Mouse (Mus musculus): Measurements from ENCODE around the gene 9530068E07Rik. TPM values are rescaled to one million over a fixed set of nuclear protein-coding genes. Genes with fewer than 3 reads are reported as not detected.

9530068E07Rik gene
- total RNA-seq, 2 experiments from 2014 or later, result 86.4 to 106 TPM

GRCm38 (mm10) chr11:52419246-52419645, 23.0 kb downstream of the 9530068E07Rik start:
- ATAC-seq (replicated peaks; ENCODE audit: poor library complexity, severe bottlenecking), result peak; percentile 40; the same call in 1 of the 2 replicates

GRCm38 (mm10) chr11:52419861-52420260, 23.6 kb downstream of the 9530068E07Rik start:
- ATAC-seq (replicated peaks; ENCODE audit: poor library complexity, severe bottlenecking), result no peak

- ATAC-seq (replicated peaks; ENCODE audit: poor library complexity, severe bottlenecking), result no peak
These were observed 24.2 kb downstream of the 9530068E07Rik start for GRCm38 (mm10) chr11:52420296-52421052.

- ATAC-seq (replicated peaks; ENCODE audit: poor library complexity, severe bottlenecking), result peak; percentile 53
These were observed 25.0 kb downstream of the 9530068E07Rik start for GRCm38 (mm10) chr11:52421053-52421778.

- ATAC-seq (replicated peaks; ENCODE audit: poor library complexity, severe bottlenecking), result no peak
These were observed 33.2 kb downstream of the 9530068E07Rik start for GRCm38 (mm10) chr11:52429440-52429839.

- ATAC-seq (replicated peaks; ENCODE audit: poor library complexity, severe bottlenecking), result no peak
These were observed 35.4 kb downstream of the 9530068E07Rik start for GRCm38 (mm10) chr11:52431594-52431993.

GRCm38 (mm10) chr11:52432148-52432547, 35.9 kb downstream of the 9530068E07Rik start:
- no peak for ATAC-seq (replicated peaks; ENCODE audit: poor library complexity, severe bottlenecking)

- no peak for ATAC-seq (replicated peaks; ENCODE audit: poor library complexity, severe bottlenecking)
These were observed 37.0 kb downstream of the 9530068E07Rik start for GRCm38 (mm10) chr11:52433076-52433796.

- no peak for ATAC-seq (replicated peaks; ENCODE audit: poor library complexity, severe bottlenecking)
These were observed 37.6 kb downstream of the 9530068E07Rik start for GRCm38 (mm10) chr11:52433797-52434195.

- ATAC-seq (replicated peaks; ENCODE audit: poor library complexity, severe bottlenecking), result no peak
These were observed 39.2 kb downstream of the 9530068E07Rik start for GRCm38 (mm10) chr11:52435466-52435865.

- ATAC-seq (replicated peaks; ENCODE audit: poor library complexity, severe bottlenecking), result no peak
These were observed 40.9 kb downstream of the 9530068E07Rik start for GRCm38 (mm10) chr11:52437123-52437522.

- no peak for ATAC-seq (replicated peaks; ENCODE audit: poor library complexity, severe bottlenecking)
These were observed 44.9 kb downstream of the 9530068E07Rik start for GRCm38 (mm10) chr11:52441096-52441495.

- no peak for ATAC-seq (replicated peaks; ENCODE audit: poor library complexity, severe bottlenecking)
These were observed 51.0 kb downstream of the 9530068E07Rik start for GRCm38 (mm10) chr11:52447242-52447641.

GRCm38 (mm10) chr11:52449004-52449403, 52.8 kb downstream of the 9530068E07Rik start:
- no peak for ATAC-seq (replicated peaks; ENCODE audit: poor library complexity, severe bottlenecking)

GRCm38 (mm10) chr11:52458281-52458680, 62.1 kb downstream of the 9530068E07Rik start:
- no peak for ATAC-seq (replicated peaks; ENCODE audit: poor library complexity, severe bottlenecking)

Other genes starting within 250 kb of the 9530068E07Rik start
- not detected in 2 replicates for gene Olfr1371, start 182.4 kb upstream of the 9530068E07Rik start, total RNA-seq (2014; fragmentation: Nextera tagmentation)
- gene Olfr1371, start 182.4 kb upstream of the 9530068E07Rik start, total RNA-seq (2017), result not detected in 2 replicates
- 180 and 196 TPM in 2 replicates for gene Skp1a, start 164.4 kb upstream of the 9530068E07Rik start, total RNA-seq (2014; fragmentation: Nextera tagmentation)
- 242 and 266 TPM in 2 replicates for gene Skp1a, start 164.4 kb upstream of the 9530068E07Rik start, total RNA-seq (2017)
- gene Tcf7, start 113.4 kb upstream of the 9530068E07Rik start, total RNA-seq (2014; fragmentation: Nextera tagmentation), result 1.4 TPM in 1 of 2 replicates, not detected in the other
- 0.30 and 0.82 TPM in 2 replicates for gene Tcf7, start 113.4 kb upstream of the 9530068E07Rik start, total RNA-seq (2017)
- 126 and 132 TPM in 2 replicates for gene Vdac1, start 35.6 kb upstream of the 9530068E07Rik start, total RNA-seq (2014; fragmentation: Nextera tagmentation)
- gene Vdac1, start 35.6 kb upstream of the 9530068E07Rik start, total RNA-seq (2017), result 205 and 244 TPM in 2 replicates

Data from granulocyte monocyte progenitor cell, adult 5-6 weeks (primary cell).